In the genomic region with DNA sequence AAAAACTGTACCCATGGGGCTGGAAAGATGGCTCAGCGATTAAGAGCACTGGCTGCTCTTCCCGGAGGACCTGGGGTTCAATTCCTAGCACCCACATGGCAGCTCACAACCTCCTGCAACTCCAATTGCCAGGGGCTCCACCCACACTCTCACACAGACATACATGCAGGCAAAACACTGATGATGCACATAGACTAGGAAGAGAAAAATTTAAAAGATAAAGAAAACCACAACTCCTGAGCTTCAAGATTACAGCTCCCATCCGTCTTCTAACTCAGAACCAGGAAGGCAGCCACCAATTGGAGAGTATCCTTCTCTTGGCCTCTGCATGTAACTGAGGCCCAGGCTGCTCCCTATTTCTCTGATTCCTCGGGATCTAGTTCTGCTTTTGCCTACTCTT, we compare ENCODE assay signal across 8 mouse cellular contexts. TPM values are rescaled to one million over a fixed set of nuclear protein-coding genes. Genes with fewer than 3 reads are reported as not detected.
DNase-seq lines count a peak whose midpoint lies in the region; ATAC-seq lines count a peak whose summit lies in the region.

No protein-coding gene starts in this region.

- H3K4me2 ChIP-seq in heart, embryonic 15.5 days = peak overlapping the region; percentile 60
- H3K4me2 ChIP-seq in hindbrain, embryonic 14.5 days (replicated peaks) = peak overlapping the region; percentile 56
- H3K4me2 ChIP-seq in midbrain, embryonic 11.5 days = peak overlapping the region; percentile 23; the same call in 1 of the 2 replicates

- no peak for ATAC-seq in heart, embryonic 15.5 days (replicated peaks; ENCODE audit: insufficient number of reproducible peaks, insufficient read depth, low FRiP score, low read depth)
- ATAC-seq in hindbrain, embryonic 14.5 days (ENCODE audit: low FRiP score) = no peak
- ATAC-seq in midbrain, embryonic 11.5 days (ENCODE audit: low FRiP score) = no peak
- ATAC-seq in frontal cortex, adult (ENCODE audit: low TSS enrichment) = no peak

- no peak for DNase-seq in heart, postnatal 4 days
- DNase-seq in c-Kit-positive CD71-positive TER-119-positive erythroid progenitor cells, embryonic 14.5 days (ENCODE audit: low spot score) = peak; percentile 57
- no peak for DNase-seq in hindbrain, embryonic 14.5 days (ENCODE audit: low spot score)
- DNase-seq in midbrain, embryonic 11.5 days (ENCODE audit: low spot score, missing footprints) = no peak
- DNase-seq in embryo, embryonic 11 days = no peak
- DNase-seq in layer of hippocampus, adult 9-10 months (ENCODE audit: low spot score) = no peak

- peak overlapping the region; percentile 98 for H3K27ac ChIP-seq in heart, embryonic 15.5 days
- H3K27ac ChIP-seq in hindbrain, embryonic 14.5 days = no peak overlapping the region
- H3K27ac ChIP-seq in midbrain, embryonic 11.5 days (ENCODE audit: low read depth, low read length) = no peak overlapping the region

- H3K4me3 ChIP-seq in heart, embryonic 15.5 days = peak overlapping the region; percentile 68
- H3K4me3 ChIP-seq in hindbrain, embryonic 14.5 days (replicated peaks; ENCODE audit: low read length) = peak overlapping the region; percentile 95
- no peak overlapping the region; the same call in 1 of the 2 replicates for H3K4me3 ChIP-seq in midbrain, embryonic 11.5 days (ENCODE audit: low read depth, low read length)

- no peaks in the 10 kb centered on the region for H3K9me3 ChIP-seq in heart, embryonic 15.5 days (replicated peaks)
- H3K9me3 ChIP-seq in hindbrain, embryonic 14.5 days (ENCODE audit: control insufficient read depth, low read length) = no peaks in the 10 kb centered on the region
- no peaks in the 10 kb centered on the region for H3K9me3 ChIP-seq in midbrain, embryonic 11.5 days (ENCODE audit: control insufficient read depth, low read length)

- peaks cover 10% of the 10 kb centered on the region for H3K36me3 ChIP-seq in heart, embryonic 15.5 days
- peaks cover 6% of the 10 kb centered on the region; the same call in 1 of the 2 replicates for H3K36me3 ChIP-seq in hindbrain, embryonic 14.5 days (replicated peaks; ENCODE audit: control insufficient read depth, insufficient read depth)
- H3K36me3 ChIP-seq in midbrain, embryonic 11.5 days (ENCODE audit: control insufficient read depth, insufficient read depth, low read length) = no peaks in the 10 kb centered on the region

- WGBS in heart, embryonic 15.5 days = 45% methylated on average over 4 of the region's 4 CpGs
- WGBS in hindbrain, embryonic 14.5 days = 58% methylated on average over 4 of the region's 4 CpGs
- 53% methylated on average over 4 of the region's 4 CpGs for WGBS in midbrain, embryonic 11.5 days

- H3K4me1 ChIP-seq in heart, embryonic 15.5 days (replicated peaks) = peaks cover 28% of the 10 kb centered on the region
- H3K4me1 ChIP-seq in hindbrain, embryonic 14.5 days (replicated peaks; ENCODE audit: control insufficient read depth, insufficient read depth, low read length) = 0 out of 2 replicates have a peak, but pooled peaks cover 14% of the 10 kb centered on the region
- H3K4me1 ChIP-seq in midbrain, embryonic 11.5 days (ENCODE audit: control insufficient read depth, insufficient read depth, low read length) = no peaks in the 10 kb centered on the region; the same call in 1 of the 2 replicates

- H3K9ac ChIP-seq in heart, embryonic 15.5 days = peak overlapping the region; percentile 86
- H3K9ac ChIP-seq in hindbrain, embryonic 14.5 days = peak overlapping the region; percentile 96
- peak overlapping the region; percentile 94 for H3K9ac ChIP-seq in midbrain, embryonic 11.5 days (ENCODE audit: low read length)

- no peaks in the 10 kb centered on the region for H3K27me3 ChIP-seq in heart, embryonic 15.5 days
- no peaks in the 10 kb centered on the region for H3K27me3 ChIP-seq in hindbrain, embryonic 14.5 days (ENCODE audit: control insufficient read depth, insufficient read depth, low read length)
- no peaks in the 10 kb centered on the region for H3K27me3 ChIP-seq in midbrain, embryonic 11.5 days (ENCODE audit: control insufficient read depth, insufficient read depth, low read length)

RNA-seq across cellular contexts. Expression of a gene that starts 0.6 kb away (rescaled TPM):
- 299 and 399 TPM in 2 replicates for polyA plus RNA-seq in heart, embryonic 15.5 days (2015; fragmentation: Nextera tagmentation; extraction: Ambion mirVana)
- 100 to 1,000 TPM; 478 to 526 TPM for total RNA-seq in heart, postnatal 4 days (2021)
- polyA plus RNA-seq in hindbrain, embryonic 14.5 days (2014; fragmentation: Nextera tagmentation; extraction: Ambion mirVana) = 83.9 and 89.1 TPM in 2 replicates
- 83.6 and 89.0 TPM in 2 replicates for polyA plus RNA-seq in midbrain, embryonic 11.5 days (2014; fragmentation: Nextera tagmentation; extraction: Ambion mirVana)

RNA-seq across cellular contexts. Expression of a gene that starts 9.0 kb away (rescaled TPM):
- polyA plus RNA-seq in heart, embryonic 15.5 days (2015; fragmentation: Nextera tagmentation; extraction: Ambion mirVana) = 152 and 157 TPM in 2 replicates
- total RNA-seq in heart, postnatal 4 days (2021) = 10 to 100 TPM; 77.2 to 87.1 TPM
- 169 and 184 TPM in 2 replicates for polyA plus RNA-seq in hindbrain, embryonic 14.5 days (2014; fragmentation: Nextera tagmentation; extraction: Ambion mirVana)
- polyA plus RNA-seq in midbrain, embryonic 11.5 days (2014; fragmentation: Nextera tagmentation; extraction: Ambion mirVana) = 180 and 189 TPM in 2 replicates

RNA-seq across cellular contexts. Expression of a gene that starts 16.0 kb away (rescaled TPM):
- polyA plus RNA-seq in heart, embryonic 15.5 days (2015; fragmentation: Nextera tagmentation; extraction: Ambion mirVana) = not detected in 2 replicates
- not detected for total RNA-seq in heart, postnatal 4 days (2021)
- not detected in 2 replicates for polyA plus RNA-seq in hindbrain, embryonic 14.5 days (2014; fragmentation: Nextera tagmentation; extraction: Ambion mirVana)
- not detected in 2 replicates for polyA plus RNA-seq in midbrain, embryonic 11.5 days (2014; fragmentation: Nextera tagmentation; extraction: Ambion mirVana)

RNA-seq across cellular contexts. Expression of a gene that starts 54.4 kb away (rescaled TPM):
- 3.0 and 4.0 TPM in 2 replicates for polyA plus RNA-seq in heart, embryonic 15.5 days (2015; fragmentation: Nextera tagmentation; extraction: Ambion mirVana)
- total RNA-seq in heart, postnatal 4 days (2021) = 1 to 10 TPM; 4.5 to 4.6 TPM
- 6.6 and 6.8 TPM in 2 replicates for polyA plus RNA-seq in hindbrain, embryonic 14.5 days (2014; fragmentation: Nextera tagmentation; extraction: Ambion mirVana)
- 6.1 and 8.2 TPM in 2 replicates for polyA plus RNA-seq in midbrain, embryonic 11.5 days (2014; fragmentation: Nextera tagmentation; extraction: Ambion mirVana)
